Mouse (Mus musculus) naive thymus-derived CD4-positive, alpha-beta T cell, adult 2 months (primary cell): ENCODE results near the gene Kremen1.

Experiments
- DNase-seq: peaks from one replicate; pipeline ENCODE4 v3.0.0-alpha.2; 2011; ENCODE audit warnings: low read depth

The Kremen1 gene

DNA sequence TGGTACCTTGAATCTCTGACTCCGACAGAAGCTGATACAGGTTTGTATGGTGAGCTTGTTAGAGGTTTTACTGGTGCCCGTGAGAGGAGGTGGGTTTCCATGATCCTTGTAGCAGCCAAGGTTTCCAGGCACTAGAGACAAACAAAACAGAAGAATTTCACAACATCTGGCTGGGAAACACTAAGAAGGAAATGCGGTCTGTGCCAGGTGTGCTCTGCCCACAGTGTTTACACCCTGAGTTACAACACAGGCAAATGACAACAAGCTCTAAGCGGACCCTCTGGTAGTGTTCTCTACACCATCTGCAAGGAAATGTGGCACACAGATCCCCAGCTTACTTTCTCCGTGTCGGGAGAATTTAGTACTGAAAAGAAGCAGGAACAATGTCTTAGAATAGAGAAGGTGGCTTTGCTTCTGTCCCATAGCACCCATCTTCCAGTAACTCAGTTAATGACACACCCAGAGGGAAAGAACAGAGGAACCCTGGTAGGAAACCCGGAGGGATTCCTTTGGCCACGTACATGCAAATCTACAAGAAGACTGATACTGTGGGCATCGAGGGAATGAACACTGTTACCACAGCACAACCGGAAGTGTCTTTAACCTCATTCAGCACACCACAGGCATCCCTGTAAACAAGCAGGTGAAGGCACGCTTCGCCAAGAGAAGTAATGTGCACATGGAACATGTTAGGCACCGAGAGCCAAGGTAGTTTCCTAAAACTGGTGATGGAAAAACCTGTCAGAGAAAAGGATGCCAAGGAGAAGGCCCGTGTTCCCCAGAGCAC lies 45.8 kb downstream of the Kremen1 start:
- peak; percentile 75 for DNase-seq

DNA sequence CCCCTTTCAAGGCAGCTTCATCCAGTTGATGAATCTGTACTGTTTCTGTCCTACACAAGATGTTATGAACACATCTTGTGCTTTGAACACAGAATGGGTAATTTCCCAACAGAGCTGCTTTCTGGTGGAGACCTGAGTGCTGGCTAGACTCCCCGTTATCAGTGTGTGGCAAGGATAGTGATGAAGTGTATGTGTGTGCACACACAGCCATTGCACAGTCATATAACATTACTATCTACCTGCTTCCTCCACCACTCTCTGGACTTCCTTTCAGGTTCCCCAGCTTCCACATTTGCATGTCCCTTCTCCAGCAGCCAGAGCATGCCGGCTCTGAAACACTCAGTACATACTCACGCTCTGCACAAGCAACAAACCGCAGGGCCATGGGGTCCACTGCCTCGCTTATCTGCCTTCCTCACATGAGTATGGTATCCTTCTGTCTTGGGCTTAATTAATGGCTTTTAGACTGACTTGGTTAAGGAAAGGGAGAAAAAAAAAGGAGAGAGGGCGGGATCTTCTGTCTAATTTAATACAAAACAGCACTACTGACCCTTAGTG lies 46.8 kb downstream of the Kremen1 start:
- DNase-seq, result peak; percentile 31

DNA sequence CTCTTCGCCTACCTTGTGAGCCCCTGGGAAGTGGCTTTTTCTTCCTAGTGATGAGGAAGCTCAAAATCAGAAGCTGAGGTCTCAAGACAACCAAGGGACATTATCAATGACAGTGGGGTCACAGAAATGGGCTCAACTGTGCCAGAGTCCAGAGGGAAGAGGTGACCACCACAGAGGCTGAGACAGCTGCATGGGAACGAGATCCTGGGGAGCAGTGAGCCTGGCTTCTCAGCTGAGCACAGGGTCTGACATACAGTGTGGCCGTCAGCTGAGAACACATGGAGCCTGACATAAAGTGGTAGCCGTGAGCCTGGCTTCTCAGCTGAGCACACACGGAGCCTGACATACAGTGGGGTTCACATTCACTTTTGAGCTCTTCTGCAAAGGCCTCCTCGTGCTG lies 58.3 kb downstream of the Kremen1 start:
- DNase-seq, result no peak

DNA sequence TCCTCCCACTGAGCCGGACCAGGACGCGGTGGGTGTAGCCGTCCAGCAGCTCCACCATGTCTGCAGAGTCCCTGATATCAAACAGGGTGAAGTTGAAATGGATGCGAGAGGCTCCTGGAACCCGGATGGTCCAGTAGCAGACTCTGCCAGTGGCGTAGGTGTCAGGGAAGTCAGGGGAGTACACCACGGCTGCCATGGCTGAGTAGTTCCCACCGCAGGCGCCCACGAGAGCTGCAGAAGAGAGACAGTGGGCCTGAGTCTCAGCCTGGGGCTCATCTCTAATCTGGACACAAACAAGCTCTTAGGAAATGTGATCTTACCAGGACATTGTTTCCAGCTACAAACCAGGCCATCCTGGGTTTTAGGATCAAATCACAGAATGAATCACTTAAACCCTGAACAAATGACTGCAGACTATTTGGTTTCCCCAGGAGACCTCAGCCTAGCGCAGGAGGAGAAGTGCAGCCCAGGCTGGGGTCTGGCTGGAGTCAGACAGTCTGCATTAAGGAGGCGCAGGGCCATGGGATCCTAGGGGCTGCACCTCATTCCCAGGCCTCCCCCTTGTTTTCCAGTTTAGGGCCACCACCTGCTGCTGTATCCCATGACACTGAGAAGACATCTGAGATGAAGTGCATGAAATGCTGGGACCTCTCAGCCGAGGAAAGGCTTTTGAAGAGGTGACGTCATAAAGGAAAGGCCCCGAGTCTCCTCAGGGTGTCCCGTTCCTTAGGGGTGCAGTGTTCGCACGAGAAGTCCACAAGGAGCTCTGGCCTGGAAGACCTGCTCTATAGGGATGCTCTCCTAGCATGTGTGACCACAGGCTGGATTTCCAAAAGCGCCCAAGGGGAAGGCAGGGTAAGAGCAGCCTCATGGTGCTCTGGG lies 59.3 kb downstream of the Kremen1 start:
- no peak for DNase-seq

DNA sequence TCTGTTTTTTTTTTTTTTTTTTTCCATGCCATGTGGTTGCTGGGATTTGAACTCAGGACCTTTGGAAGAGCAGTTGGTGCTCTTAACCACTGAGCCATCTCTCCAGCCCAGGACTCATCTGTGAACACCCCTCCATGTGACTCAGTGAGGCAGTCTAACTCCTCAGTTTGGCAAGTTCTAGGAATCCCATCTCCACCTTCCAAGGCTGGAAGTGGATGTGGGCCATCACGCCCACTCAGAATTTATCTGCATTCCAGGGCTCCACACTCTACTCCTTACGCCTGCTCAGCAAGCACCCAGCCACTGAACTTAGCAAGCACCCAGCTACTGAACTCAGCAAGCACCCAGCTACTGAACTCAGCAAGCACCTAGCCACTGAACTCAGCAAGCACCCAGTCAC lies 61.5 kb downstream of the Kremen1 start:
- DNase-seq, result no peak

DNA sequence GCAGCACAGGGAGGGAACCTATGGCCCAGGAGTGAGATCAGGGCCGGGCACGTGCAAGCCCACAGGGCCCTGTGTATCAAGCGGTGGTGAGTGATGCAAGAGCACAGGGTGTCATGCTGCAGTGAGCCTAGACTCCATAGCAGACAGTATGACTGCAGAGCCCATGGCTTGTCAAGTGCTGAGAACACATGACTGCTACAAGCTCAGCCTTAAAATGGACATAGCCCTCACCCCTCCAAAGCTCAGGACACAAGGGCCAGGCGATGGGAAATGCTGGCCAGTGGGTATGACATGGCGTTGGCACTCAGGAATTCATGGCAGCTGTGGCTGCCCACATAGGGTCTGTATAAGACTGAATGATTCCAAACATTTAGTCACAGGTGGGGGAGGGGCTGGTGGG lies 64.3 kb downstream of the Kremen1 start:
- DNase-seq, result no peak

DNA sequence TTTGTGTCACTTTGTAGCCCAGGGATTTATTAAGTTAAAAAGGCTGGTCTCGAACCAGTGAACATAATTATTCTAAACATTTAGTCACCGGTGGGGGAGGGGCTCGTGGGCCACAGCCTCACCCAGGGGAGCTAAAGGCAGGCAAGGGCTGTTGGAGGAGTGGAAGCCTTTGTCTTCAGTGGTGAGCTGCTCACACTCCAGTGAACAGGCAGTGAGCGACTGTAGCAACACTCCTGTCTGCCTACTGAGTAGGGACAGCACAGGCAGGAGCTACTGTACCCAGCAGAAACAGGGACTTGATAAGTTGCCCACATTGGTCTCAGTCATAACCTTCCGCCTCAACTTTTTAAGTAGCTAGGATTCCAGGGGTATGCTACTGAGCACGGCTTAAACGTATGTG lies 64.8 kb downstream of the Kremen1 start:
- DNase-seq, result no peak

DNA sequence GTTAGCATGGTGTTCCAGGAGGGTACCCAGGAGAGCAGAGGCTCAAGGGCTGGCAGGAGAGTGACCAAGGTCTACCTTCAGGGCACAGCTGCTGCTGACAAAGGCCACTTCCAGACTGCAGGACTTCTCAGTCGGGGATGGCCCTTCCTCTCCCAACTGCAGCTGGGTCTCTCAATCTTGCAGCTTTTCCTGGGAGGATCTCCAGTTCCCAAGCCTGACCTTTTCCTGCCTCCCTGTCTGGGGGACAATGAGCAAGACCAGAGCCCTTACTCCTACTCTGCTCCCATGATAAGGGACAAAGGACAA lies 67.8 kb downstream of the Kremen1 start:
- DNase-seq, result no peak

DNA sequence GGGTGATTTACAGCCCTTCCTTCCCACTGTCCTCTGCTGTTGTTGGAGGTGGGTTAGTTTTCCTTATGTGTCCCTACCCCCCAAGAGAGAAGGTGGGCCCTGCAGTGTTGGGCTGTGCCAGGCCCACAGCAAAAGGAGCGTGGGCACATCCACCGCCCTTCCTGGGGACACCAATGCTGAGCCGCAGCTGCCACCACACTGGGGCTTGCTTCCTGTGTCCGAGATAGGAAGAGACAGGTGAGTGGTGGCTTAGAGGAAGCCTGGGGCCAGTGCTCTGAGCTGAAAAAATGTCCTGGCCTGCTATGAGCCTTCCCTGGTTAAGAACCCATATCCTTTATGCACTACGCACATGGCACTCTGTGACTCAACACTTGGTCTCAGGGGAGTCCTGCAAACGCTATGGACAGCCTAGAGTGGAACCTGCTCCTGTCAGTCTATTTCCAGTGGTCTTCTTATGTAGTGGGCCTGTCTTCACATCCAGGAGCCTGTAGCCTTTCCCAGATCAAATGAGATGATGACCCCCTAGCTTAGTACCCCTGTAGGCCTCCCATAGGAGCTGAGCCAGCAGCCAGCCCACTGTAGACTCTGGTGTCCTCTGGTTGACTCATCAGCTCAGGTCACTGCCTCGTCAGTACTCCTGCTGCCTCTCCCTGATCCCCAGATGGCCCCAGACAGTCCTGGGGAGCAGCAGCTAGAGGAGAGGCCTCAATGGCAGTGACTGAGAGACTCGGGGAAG lies 68.3 kb downstream of the Kremen1 start:
- DNase-seq, result no peak

DNA sequence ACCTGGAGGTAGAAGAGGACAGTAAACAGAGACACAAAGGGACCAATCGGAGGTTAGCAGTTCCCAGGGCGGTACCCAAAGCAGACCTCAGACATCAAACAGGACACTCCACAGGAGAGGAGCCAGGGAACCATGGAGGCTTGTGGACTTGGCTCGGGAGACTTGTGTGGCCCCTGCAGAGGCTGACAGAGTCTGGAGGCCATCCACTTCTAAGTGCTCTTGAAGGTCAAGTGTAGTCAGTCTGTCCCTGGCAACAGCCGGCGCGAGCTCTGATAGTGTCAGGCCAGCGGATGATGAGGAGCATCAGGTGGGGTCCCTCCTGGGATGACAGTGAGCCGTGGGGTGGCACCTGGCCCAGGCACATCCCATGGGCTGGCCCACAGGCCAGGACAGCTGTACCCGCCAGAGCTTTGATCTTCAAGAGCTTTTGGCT lies 69.3 kb downstream of the Kremen1 start:
- no peak for DNase-seq

DNA sequence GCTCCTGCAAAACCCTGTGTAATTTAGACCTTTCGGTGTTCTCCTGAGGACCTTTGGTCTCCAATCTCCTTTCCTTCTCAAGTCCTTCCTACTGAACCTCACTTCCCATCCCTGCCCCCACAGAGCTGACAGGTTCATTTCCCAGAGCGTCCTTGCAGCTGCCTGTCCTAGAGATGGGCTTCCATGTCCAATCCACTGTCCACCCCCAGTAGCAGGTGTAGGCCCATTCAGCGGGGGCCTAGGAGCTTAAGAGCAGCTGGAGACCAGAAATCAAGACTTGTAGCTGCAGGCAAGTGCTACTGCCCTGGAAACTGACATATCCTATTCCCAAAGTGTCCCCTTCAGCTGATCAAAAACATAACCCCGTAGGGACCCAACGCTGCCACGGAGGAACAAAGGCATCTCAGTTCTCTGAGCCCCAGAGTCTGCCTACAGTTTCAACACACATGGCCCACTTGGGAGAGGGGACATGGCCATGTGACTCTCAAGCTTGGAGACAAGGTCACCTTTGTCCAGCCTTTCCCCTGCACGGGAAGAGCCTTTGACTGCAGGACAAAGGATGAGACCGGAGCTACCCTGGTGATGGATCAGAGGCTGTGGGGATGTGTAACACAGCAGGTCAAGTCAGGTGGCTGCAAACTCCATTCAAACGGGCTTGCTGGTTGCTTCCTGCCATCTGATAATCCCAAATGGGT lies 72.0 kb downstream of the Kremen1 start:
- DNase-seq, result no peak

DNA sequence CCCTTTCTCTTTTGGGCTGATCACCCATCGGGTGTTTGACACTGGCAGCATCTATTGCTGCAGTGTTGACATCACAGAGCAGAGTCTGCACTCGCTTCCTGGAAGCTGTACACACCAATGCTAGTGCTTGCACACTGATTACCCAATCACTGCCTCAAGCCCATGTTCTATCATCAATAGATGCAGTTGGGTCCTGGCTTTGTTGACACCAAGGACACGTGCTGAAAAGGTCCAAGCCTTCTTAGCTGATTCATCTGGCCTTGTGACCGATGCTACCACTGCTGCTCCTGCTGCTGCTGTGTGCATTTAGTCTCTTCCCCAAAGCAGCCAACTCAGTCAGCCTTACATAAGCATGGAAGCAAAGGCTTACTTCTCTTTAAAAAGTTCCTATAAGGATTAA lies 73.2 kb downstream of the Kremen1 start:
- no peak for DNase-seq

DNA sequence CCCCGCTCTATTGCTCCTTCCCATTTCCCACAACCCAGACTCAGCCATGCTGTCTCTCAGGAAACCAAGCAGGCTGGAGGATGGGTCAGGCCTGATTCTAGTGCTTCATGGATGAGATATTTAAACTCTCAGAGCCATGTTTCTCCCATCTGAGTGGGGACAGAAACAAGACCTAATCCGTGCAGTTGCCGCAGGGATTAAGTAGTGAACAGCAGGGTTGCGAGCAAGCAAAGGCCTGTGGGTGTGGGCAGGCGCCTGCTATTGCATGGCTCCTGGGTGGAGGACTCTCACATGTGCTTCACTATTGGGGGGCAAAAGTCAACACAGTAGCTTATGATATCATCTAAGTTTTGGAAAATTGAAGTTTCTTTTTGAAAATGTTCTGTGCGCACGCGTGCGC lies 76.5 kb downstream of the Kremen1 start:
- DNase-seq, result no peak

DNA sequence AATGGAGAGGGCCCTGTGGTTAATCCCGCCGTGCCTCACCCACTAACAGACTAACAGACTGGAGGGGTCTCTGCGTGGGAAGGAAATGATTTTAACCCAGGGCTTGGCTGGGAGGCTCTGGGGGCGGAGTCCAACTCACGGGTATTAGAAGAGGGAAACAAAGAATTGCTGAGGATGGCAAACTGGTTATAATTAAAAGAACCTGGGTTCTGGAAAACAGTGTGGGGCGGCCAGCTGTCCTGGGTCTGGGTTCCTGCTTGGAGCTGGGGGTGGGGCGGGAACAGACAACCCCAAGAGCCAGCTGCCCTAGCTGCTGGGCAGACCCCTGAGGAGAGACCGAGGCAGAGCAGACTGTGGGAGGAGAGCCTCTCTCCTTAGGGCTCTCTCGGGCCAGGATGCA lies 77.1 kb downstream of the Kremen1 start:
- DNase-seq, result no peak

DNA sequence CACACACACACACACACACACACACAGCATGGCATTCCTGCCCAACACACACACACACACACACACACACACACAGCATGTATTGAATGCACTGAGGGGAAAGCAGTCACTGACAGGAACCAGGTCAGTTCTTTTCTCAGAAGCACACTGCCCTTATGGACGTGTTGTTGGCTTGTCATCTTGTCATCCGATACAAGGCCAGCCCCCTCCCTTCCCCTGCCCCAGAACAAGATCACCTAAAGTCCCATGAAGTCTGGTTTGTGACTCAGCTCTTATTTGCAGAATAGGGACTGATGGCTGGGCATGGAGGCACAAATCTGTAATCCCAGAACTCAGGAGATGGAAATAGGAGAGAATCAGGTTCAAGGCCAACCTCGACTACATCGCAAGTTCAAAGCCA lies 78.5 kb downstream of the Kremen1 start:
- DNase-seq, result no peak

DNA sequence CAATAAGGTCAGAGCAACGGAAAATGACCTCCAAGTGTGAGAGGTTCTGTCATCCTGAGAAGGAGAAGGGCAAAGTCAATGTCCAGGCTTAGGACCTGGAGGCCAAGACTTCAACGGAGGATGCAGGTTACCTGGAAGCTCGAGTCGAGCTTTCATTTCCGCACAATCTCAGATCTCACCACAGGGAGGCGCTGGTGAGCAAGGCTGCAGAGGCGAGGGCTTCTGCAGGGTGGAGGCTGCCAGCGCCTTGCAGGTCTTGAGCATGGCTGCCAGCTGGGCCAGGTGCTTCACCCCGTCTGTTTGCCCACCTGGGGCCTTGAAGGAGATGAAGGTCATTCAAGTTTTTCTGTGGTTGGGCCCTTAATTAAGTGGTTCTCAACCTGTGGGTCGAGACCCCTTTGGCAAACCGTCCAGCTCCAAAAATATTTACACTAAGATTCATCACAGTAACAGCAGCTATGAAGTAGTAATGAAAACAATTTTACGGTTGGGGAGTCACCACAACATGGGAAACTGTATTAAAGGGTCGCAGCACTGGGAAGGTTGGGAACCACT lies 79.4 kb downstream of the Kremen1 start:
- peak; percentile 95 for DNase-seq

DNA sequence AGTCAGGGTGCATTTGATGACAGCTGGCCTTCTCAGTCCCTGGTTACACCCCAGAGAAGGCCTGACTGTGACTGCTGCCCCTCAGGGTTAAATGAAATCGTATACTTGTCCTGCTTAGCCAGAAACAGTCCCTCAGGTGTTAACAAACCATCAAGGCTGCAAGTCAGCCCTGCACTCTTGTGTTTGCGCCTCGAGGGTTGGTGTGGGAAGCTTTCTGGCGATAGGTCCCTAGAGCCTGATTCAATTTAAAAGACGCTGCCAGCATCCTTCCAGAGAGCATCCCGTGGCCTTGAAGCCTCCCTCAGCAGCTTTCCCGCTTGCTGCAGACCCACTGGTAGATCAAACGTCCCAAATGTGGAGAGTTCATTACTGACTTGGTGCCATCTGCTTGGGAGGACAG lies 82.0 kb downstream of the Kremen1 start:
- peak; percentile 38 for DNase-seq

DNA sequence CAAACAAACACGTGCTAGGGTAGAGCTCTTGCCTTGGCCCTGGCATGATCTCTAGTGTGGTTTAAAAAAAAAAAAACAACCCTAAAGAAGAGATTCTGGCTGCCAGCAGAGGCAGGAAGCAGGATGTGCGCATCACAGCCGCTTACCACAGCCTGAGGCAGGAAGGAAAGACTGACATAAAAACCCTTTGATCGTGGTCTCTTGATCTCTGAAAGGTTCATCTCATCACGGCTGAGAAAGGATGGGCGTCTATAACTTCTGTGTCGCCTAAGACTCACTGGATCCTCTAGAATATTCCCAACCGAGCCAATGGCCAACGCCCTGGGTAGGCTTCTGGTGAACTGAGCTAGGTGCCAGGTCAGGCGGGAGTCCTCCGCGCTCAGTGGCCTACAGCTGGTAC lies 84.2 kb downstream of the Kremen1 start:
- DNase-seq, result peak; percentile 93

DNA sequence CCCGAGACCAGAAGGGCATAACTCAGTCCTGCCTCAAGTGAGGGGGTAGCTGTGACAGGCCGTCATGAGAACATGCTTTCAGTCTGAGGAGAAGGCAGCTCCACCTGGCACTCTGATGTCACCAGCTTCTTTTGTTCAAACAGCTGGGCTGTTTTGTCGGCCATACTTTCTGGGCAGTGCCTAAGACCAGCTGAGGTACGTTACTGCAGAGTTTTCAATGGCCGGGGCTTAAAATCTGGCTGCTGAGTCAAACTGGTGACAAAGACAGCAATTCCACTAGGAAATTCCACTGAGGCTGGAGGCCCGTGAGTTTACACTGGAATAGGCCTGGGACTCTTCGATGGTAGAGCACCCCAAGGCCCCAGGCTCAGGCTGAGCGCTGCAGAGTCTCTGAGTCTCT lies 84.7 kb downstream of the Kremen1 start:
- DNase-seq, result no peak

DNA sequence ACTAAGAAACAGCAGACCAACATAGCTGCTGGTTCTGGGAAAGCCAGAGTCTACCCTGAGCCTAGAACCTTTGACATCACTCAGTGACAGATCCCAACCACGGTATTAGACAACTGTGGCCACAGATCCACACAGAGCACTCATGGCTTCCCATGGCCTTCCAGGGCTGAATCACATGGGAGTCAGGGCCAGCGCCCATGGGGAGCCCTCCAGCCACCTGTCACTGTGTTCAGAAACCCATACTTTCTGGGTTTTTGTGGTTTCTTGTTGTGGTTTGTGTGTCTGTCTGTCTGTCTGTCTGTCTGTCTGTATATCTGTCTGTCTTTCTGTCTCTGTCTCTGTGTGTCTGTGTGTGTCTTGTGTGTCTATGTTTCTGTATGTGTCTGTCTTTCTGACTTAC lies 85.5 kb downstream of the Kremen1 start:
- DNase-seq, result peak; percentile 62

DNA sequence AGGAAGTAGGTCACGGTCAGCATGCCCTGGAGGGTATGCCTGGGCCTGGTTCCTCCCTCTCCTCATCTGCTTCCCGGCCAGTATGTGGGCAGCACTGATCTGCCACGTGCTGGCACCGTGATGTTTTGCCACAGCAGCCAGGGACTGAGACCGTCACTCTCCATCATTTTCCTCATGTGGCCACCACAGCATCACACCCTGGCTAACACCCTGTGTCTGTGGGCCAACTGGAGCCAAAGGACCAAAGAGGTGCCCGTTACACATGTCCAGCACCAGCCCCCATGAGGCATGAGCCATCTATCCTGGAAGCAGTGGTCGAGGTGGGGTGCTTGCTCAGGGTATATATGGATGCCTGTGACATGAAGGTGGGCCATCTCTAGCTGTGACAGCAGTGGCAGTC lies 86.2 kb downstream of the Kremen1 start:
- no peak for DNase-seq

DNA sequence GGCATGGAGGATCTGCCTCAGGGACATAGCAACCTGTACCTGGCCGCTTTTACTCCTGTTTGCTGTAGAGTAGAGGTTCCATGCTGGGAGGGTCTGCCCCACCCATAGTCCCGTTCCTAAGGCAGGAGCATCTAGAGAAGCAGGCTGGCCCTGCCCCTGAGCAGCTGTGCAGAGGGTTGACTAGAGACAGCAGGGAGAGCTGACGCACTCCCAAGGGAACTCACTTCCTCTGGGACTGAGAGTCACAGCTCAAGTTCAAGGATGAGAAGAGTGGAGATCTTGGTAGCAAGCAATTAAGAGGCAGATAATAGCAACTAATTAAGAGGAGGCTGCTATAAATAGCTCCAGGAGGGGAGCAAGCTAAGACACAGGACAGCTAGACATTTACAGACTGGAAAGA lies 88.5 kb downstream of the Kremen1 start:
- no peak for DNase-seq
